Mouse (Mus musculus) frontal cortex, adult (tissue): ENCODE data around the gene Hs6st1.

Source experiments
- ATAC-seq: cut with Nextera tagmentation; 2 replicates; pipeline ENCODE4 v1.9.2; 2017; ENCODE audit warnings: mild to moderate bottlenecking, moderate library complexity, mixed read lengths; ENCODE audit not compliant: low TSS enrichment

Hs6st1 gene

DNA sequence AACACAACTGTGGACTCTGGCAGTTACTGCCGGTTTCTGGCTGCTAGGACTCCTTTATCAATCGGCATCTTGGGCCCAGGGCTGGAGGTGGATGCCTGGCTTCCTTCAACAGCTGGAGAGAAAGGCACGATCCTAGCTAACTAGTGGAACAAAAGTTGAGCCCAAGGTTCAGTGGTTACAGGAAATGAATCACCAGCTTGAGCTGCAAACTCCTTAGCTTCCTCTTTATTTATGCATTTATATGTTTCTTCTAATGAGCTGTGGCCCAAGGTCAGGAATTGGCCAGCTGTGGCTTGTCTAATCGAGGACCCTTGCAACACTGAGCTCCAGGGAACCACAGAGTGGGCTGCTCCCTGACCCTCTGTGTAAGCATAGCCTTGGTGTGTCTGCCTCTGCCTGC lies 60.9 kb downstream of the Hs6st1 start:
- no peak for ATAC-seq

- no peak for ATAC-seq
Measured at GRCm38 (mm10) chr1:36129881-36130280, 61.7 kb downstream of the Hs6st1 start.

GRCm38 (mm10) chr1:36130307-36131035 lies 62.3 kb downstream of the Hs6st1 start:
- no peak for ATAC-seq

DNA sequence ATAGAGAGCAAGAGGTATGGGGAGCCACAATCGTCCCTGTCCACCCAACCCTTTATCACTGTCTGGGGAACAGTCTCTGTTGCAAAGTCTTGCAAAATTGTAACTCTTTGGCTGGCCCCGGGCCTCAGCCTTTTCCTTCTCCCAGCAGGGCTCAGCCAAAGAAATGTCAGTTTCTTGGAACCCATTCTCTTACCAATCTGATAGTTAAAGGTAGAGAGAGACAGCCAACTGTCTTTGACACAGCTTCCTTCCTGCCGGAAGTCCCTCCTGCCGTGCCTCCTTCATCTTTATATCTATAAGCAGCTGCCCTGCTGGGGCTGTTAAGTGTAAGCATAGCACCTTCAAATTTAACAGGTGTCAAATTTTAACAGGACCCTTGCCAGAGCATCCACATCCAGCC lies 63.0 kb downstream of the Hs6st1 start:
- ATAC-seq, result no peak

DNA sequence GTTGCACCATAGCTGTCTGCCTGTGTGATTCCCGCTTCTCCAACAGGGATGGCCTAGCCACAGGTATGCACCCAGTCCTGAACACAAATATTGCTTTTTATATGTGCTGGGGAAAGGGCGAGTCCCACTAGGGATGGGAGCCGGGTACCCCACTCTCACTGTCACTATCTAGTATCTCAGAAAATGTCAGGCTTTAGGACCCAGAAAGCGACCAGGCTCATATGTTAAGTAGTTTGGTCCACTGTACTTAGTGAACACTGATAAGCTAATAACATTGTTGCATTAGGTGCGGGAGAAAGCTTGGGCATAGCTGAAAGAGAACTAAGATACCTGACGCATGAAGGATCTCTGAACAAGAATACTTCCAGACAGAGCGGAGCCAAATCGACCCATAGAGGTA lies 63.6 kb downstream of the Hs6st1 start:
- ATAC-seq, result no peak

DNA sequence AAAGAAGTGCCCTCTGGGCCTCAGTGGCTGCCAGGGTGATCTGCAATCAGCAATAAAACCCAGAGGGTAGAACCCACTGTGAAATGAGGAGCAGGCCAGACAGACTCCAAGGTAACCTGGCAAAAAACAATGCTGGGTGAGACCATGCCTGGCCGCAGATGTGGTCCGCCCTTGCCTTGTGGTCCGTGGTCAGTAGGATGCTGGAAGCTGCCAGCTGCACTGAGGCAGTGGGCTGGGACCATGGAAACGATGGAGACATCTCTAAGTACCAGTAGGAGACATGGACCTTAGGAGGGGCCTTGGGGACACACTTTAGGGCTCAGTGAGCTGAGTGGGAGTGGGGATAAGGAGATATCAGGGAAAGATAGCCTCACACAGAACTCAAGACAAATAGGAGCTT lies 64.0 kb downstream of the Hs6st1 start:
- ATAC-seq, result no peak

DNA sequence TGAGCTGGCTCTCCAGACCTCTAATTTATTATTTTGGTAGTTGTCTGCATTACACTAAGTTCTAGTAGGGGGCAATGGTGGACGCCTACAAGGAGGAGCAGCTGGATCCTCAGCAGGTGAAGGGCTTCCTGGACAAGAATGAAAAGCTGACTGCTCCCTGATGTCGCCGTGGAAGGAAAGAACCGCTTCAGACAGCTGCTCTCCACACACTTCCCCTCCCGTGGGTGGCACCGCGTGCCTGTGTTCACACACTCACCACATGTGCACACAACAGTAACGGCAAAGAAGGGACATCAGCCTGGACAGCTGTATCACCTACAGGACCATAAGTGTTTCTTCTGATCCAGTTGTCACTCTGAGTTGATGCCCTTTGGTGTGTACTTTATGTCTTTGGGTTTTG lies 64.8 kb downstream of the Hs6st1 start:
- ATAC-seq, result no peak

DNA sequence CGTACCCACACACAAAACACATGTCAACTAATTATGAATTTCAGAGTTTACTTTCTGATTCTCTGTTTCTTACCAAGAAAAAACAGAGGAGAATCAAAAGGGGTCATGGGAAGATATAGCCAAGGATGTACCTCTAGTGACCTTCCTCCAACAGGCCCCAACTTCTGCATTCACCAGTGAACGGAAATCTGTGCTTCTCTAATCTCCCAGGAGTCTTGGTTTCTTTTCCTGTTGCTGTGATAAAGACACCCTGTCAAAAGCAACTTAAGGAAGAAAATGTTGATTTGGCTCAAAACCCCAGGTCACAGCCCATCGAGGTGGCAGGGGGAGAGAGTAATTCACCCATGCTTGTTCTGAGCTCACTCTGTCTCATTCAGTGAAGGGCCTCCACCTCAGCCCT lies 65.4 kb downstream of the Hs6st1 start:
- no peak for ATAC-seq

GRCm38 (mm10) chr1:36134584-36134983 lies 66.4 kb downstream of the Hs6st1 start:
- ATAC-seq, result peak; percentile 56

- ATAC-seq, result no peak
Measured at GRCm38 (mm10) chr1:36140311-36140710, 72.1 kb downstream of the Hs6st1 start.

GRCm38 (mm10) chr1:36145050-36145449 lies 76.8 kb downstream of the Hs6st1 start:
- ATAC-seq, result peak; percentile 59

DNA sequence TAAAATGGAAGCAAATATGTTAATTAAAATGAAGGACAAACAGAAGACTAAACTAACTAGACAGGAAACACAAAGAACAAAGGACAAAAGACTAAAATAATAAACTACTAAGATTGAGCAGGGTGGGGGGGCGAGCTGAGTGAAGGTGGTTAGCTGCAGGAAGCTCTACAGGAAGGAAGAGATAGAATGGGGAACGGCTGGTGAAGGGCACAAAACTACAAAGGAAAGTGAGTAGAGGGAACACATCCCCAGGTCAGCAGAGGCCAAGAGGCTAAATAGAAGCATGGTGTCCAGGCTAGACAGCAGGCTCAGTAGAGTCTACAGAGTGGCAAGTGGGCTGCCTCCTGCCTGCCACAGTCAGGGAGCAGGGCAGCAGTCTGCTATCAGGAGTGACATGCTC lies 80.6 kb downstream of the Hs6st1 start:
- no peak for ATAC-seq

DNA sequence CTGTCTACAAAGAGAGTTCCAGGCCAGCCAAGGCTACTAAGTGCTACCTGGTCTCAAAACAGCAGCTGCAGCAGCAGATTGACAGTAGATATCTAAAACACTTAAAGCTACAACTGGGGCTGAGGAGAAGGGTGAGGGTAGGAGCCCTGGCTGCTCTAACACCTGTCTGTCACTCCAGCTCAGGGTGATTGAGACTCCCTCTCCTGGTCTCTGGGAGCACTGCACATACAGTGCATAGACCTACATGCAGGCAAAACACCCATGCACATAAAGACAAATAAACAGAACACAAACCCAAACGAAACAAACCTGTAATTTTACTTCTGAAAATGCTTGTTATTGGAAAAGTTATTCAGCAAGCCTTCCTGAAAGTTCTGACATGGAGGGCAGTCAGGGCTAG lies 81.2 kb downstream of the Hs6st1 start:
- peak; percentile 77; the same call in 1 of the 2 replicates for ATAC-seq
